Mouse (Mus musculus) adrenal gland, postnatal 36 days (tissue): ENCODE data around the gene Ptprt. TPM values are rescaled to one million over a fixed set of nuclear protein-coding genes. Genes with fewer than 3 reads are reported as not detected.
A peak's percentile ranks its signal among the peaks of the same experiment; 100 is the strongest.

Experiments
- DNase-seq, 2 experiments: peaks; one replicate each; pipeline ENCODE4 v3.0.0; 2021; ENCODE audit warnings: mixed read lengths in 1 of 2
- long read RNA-seq, 2 experiments: library from polyadenylated mRNA; stranded (forward); transcript quantifications; one replicate each; pipeline ENCODE4 v2.0.0; 2021; ENCODE audit warnings: borderline sequencing depth in 2 of 2
- total RNA-seq, 2 experiments: library from RNA; stranded (reverse); gene quantifications; 2 replicates each; pipeline ENCODE4 v1.2.3; 2021

The Ptprt gene
- total RNA-seq, result under 1 TPM; 0.07 to 0.16 TPM
- long read RNA-seq, experiment 1, result 0 reads
- long read RNA-seq, experiment 2, result 0 reads

GRCm38 (mm10) chr2:162660941-162661386 lies at the start of gene Ptprt:
Gene Ptprt, minus strand, starts transcription at chr2:162661147.
- DNase-seq, result no peak

- no peak for DNase-seq
These were observed 49.5 kb upstream of the Ptprt start for GRCm38 (mm10) chr2:162710443-162710842.

GRCm38 (mm10) chr2:162699691-162700090 lies 38.7 kb upstream of the Ptprt start:
- peak; percentile 47 to 48 for DNase-seq

- DNase-seq, result no peak
These were observed 38.1 kb upstream of the Ptprt start for GRCm38 (mm10) chr2:162699036-162699435.

- DNase-seq, result no peak
These were observed 37.1 kb upstream of the Ptprt start for GRCm38 (mm10) chr2:162698068-162698467.

- DNase-seq, result no peak
These were observed 36.2 kb upstream of the Ptprt start for GRCm38 (mm10) chr2:162697151-162697550.

- no peak for DNase-seq
These were observed 31.2 kb upstream of the Ptprt start for GRCm38 (mm10) chr2:162692143-162692542.

GRCm38 (mm10) chr2:162682674-162683073 lies 21.7 kb upstream of the Ptprt start:
- peak; percentile 32 to 36 for DNase-seq

GRCm38 (mm10) chr2:162662431-162662970 lies 1.6 kb upstream of the Ptprt start:
- no peak for DNase-seq

- DNase-seq, result no peak
These were observed 786 bp upstream of the Ptprt start for GRCm38 (mm10) chr2:162661733-162662132.

GRCm38 (mm10) chr2:162660231-162660940 lies 561 bp downstream of the Ptprt start:
- no peak for DNase-seq

- DNase-seq, result peak; percentile 79 to 81
These were observed 1.9 kb downstream of the Ptprt start for GRCm38 (mm10) chr2:162658997-162659396.

- DNase-seq, result no peak
These were observed 3.4 kb downstream of the Ptprt start for GRCm38 (mm10) chr2:162657541-162657940.

GRCm38 (mm10) chr2:162654416-162654815 lies 6.5 kb downstream of the Ptprt start:
- DNase-seq, result no peak

- DNase-seq, result no peak
These were observed 22.3 kb downstream of the Ptprt start for GRCm38 (mm10) chr2:162638676-162639075.

GRCm38 (mm10) chr2:162637537-162637936 lies 23.4 kb downstream of the Ptprt start:
- DNase-seq, result no peak

- DNase-seq, result no peak
These were observed 24.4 kb downstream of the Ptprt start for GRCm38 (mm10) chr2:162636387-162637009.

GRCm38 (mm10) chr2:162634901-162635300 lies 26.0 kb downstream of the Ptprt start:
- DNase-seq, result no peak

GRCm38 (mm10) chr2:162626076-162626475 lies 34.9 kb downstream of the Ptprt start:
- no peak for DNase-seq

GRCm38 (mm10) chr2:162624707-162625106 lies 36.2 kb downstream of the Ptprt start:
- no peak for DNase-seq

GRCm38 (mm10) chr2:162614256-162614655 lies 46.7 kb downstream of the Ptprt start:
- DNase-seq, result no peak

- DNase-seq, result no peak
These were observed 47.5 kb downstream of the Ptprt start for GRCm38 (mm10) chr2:162613480-162613879.

- DNase-seq, result no peak
These were observed 58.2 kb downstream of the Ptprt start for GRCm38 (mm10) chr2:162602721-162603120.
